ENCODE assay signal across 26 mouse cellular contexts in the genomic region with DNA sequence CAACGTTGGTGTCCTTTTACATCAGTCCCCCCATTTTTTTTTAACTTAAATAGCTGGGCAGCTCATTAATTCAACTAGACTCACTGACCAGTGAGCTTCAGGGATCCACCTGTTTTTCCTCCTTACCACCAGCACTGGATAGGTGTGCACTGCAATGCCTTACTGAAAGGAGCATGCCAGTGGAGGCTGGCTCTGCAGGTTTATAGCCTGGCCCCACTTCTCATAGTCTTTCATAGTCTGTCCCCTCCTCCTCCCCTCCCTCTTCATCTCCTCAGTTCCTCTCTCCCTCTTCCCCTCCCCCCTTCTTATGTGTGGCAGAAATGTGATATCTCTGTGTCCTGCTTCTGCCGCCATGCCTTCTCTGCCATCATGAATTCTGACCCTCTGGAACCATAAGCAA.
"Had no signal": no experiment of that assay in that cellular context is flagged by ENCODE, and none has a peak within 500 bp of the region (broad histone marks: within the 10 kb centered on the region; RNA-seq: fewer than 3 reads in every experiment).

No protein-coding gene starts in this region.

- H3K27me3 ChIP-seq: heart, embryonic 13.5 days; heart, embryonic 15.5 days; hindbrain, embryonic 15.5 days; kidney, embryonic 15.5 days; limb, embryonic 12.5 days; liver, embryonic 13.5 days; liver, embryonic 15.5 days had no signal

- H3K4me3 ChIP-seq: gastrocnemius, adult 2 months; heart, embryonic 10.5 days; heart, embryonic 13.5 days; heart, embryonic 15.5 days; hindbrain, embryonic 15.5 days; kidney, embryonic 15.5 days; layer of hippocampus, adult 2 months; left cerebral cortex, adult 2 months; limb, embryonic 10.5 days; limb, embryonic 12.5 days; liver, embryonic 13.5 days; liver, embryonic 15.5 days had no signal

- H3K9ac ChIP-seq: heart, embryonic 13.5 days; heart, embryonic 15.5 days; hindbrain, embryonic 15.5 days; kidney, embryonic 15.5 days; limb, embryonic 12.5 days; liver, embryonic 13.5 days; liver, embryonic 15.5 days; liver, postnatal 0 days had no signal

- H3K4me2 ChIP-seq: heart, embryonic 13.5 days; heart, embryonic 15.5 days; hindbrain, embryonic 15.5 days; kidney, embryonic 15.5 days; limb, embryonic 12.5 days; liver, embryonic 13.5 days; liver, embryonic 15.5 days had no signal

- ATAC-seq: hindbrain, postnatal 0 days; intestine, embryonic 16.5 days; liver, postnatal 0 days had no signal

- DNase-seq: gastrocnemius, adult 2 months; gastrocnemius, postnatal 10 days; gastrocnemius, postnatal 25 days; heart, adult 18-20 months; heart, postnatal 14 days; heart, postnatal 36 days; kidney, adult 11 months; kidney, adult 2 months; kidney, adult 9 months; kidney, postnatal 25 days; kidney, postnatal 4 days; liver, embryonic 13.5 days; liver, postnatal 0 days had no signal

- H3K9me3 ChIP-seq: liver, embryonic 15.5 days had no signal

- H3K27ac ChIP-seq: gastrocnemius, adult 2 months; heart, embryonic 10.5 days; heart, embryonic 13.5 days; heart, embryonic 15.5 days; hindbrain, embryonic 15.5 days; hindbrain, postnatal 0 days; kidney, embryonic 15.5 days; kidney, postnatal 0 days; layer of hippocampus, adult 2 months; left cerebral cortex, adult 2 months; limb, embryonic 10.5 days; limb, embryonic 12.5 days; liver, embryonic 13.5 days; liver, embryonic 15.5 days had no signal
